In the genomic region with DNA sequence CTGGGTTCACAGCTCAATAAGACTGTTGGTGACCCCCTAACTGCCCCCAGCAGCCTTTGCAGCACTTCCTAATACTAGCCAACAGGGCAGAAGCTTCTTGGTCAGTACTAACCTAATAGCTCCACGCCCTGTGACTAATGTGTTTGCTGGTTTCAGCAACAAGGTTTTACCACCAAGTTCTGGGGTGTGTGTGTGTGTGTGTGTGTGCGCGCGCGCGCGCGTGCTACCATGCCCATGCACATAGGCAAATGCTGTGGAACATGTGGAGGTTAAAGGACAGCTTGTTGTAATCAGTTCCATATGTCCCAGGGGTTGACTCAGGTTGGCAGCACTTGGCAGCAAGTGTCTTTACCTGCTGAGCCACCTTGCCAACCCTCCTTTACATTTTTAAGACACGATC, we compare ENCODE assay signal across 16 mouse cellular contexts.
DNase-seq lines count a peak whose midpoint lies in the region; ATAC-seq and TF ChIP-seq lines count a peak whose summit lies in the region.
"Had no signal": no experiment of that assay in that cellular context is flagged by ENCODE, and none has a peak within 500 bp of the region (broad histone marks: within the 10 kb centered on the region; RNA-seq: fewer than 3 reads in every experiment).

No protein-coding gene starts in this region.

- no peak overlapping the region for H3K4me2 ChIP-seq in forebrain, embryonic 11.5 days (ENCODE audit: low read depth, low read length, severe bottlenecking)
- no peak overlapping the region for H3K4me2 ChIP-seq in hindbrain, embryonic 12.5 days (replicated peaks)
- H3K4me2 ChIP-seq in hindbrain, postnatal 0 days (ENCODE audit: low read depth, low read length), result no peak overlapping the region
- H3K4me2 ChIP-seq in intestine, postnatal 0 days (replicated peaks; ENCODE audit: low read depth), result no peak overlapping the region

- WGBS in forebrain, embryonic 11.5 days, result 95% methylated on average over 9 of the region's 9 CpGs
- WGBS in forebrain, embryonic 10.5 days, result 94% methylated on average over 9 of the region's 9 CpGs
- WGBS in hindbrain, embryonic 12.5 days, result 95% methylated on average over 9 of the region's 9 CpGs
- WGBS in hindbrain, postnatal 0 days, result 95% methylated on average over 9 of the region's 9 CpGs
- 78% methylated on average over 9 of the region's 9 CpGs for WGBS in intestine, postnatal 0 days

- H3K27me3 ChIP-seq in forebrain, embryonic 11.5 days (ENCODE audit: control insufficient read depth, insufficient read depth, low read length), result no peaks in the 10 kb centered on the region
- H3K27me3 ChIP-seq in forebrain, embryonic 10.5 days (ENCODE audit: poor library complexity, severe bottlenecking), result no peaks in the 10 kb centered on the region
- H3K27me3 ChIP-seq in hindbrain, embryonic 12.5 days, result no peaks in the 10 kb centered on the region
- H3K27me3 ChIP-seq in hindbrain, postnatal 0 days (ENCODE audit: insufficient read depth, low read length), result no peaks in the 10 kb centered on the region
- no peaks in the 10 kb centered on the region for H3K27me3 ChIP-seq in intestine, postnatal 0 days (replicated peaks; ENCODE audit: control insufficient read depth, insufficient read depth, low read length)

- TF ChIP-seq CTCF in hindbrain, postnatal 0 days (IDR thresholded peaks at IDR 0.05; ENCODE audit: low read depth), result no peak
- TF ChIP-seq CTCF in intestine, postnatal 0 days (IDR thresholded peaks at IDR 0.05; ENCODE audit: low read depth), result no peak

- H3K27ac ChIP-seq in forebrain, embryonic 11.5 days (ENCODE audit: low read depth, low read length), result no peak overlapping the region
- no peak overlapping the region for H3K27ac ChIP-seq in forebrain, embryonic 10.5 days
- H3K27ac ChIP-seq in hindbrain, embryonic 12.5 days, result peak overlapping the region; percentile 23; the same call in 1 of the 2 replicates
- H3K27ac ChIP-seq in hindbrain, postnatal 0 days, result no peak overlapping the region
- H3K27ac ChIP-seq in intestine, postnatal 0 days (ENCODE audit: low read depth, low read length), result peak overlapping the region; percentile 46; the same call in 1 of the 2 replicates
- H3K27ac ChIP-seq: midbrain, embryonic 10.5 days had no signal

- H3K36me3 ChIP-seq in forebrain, embryonic 11.5 days (ENCODE audit: control insufficient read depth, insufficient read depth, low read length), result no peaks in the 10 kb centered on the region; the same call in 1 of the 2 replicates
- peaks cover 24% of the 10 kb centered on the region for H3K36me3 ChIP-seq in forebrain, embryonic 10.5 days (replicated peaks)
- H3K36me3 ChIP-seq in hindbrain, embryonic 12.5 days, result peaks cover 13% of the 10 kb centered on the region
- H3K36me3 ChIP-seq in hindbrain, postnatal 0 days (ENCODE audit: insufficient read depth, low read length), result peaks cover 21% of the 10 kb centered on the region; the same call in 1 of the 2 replicates
- peaks cover 3% of the 10 kb centered on the region; the same call in 1 of the 2 replicates for H3K36me3 ChIP-seq in intestine, postnatal 0 days (ENCODE audit: control insufficient read depth, insufficient read depth)

- DNase-seq in forebrain, embryonic 11.5 days (ENCODE audit: low spot score), result peak; percentile 49
- DNase-seq in forebrain, embryonic 10.5 days (ENCODE audit: extremely low spot score, low spot score), result no peak
- DNase-seq in hindbrain, postnatal 0 days (ENCODE audit: low spot score), result no peak
- DNase-seq in 416B (ENCODE audit: low read depth), result peak; percentile 61
- no peak for DNase-seq in lung, postnatal 10 days
- DNase-seq in cerebellum, postnatal 36 days, result no peak
- DNase-seq: B cell, adult 2 months; cerebellum, adult 11-12 months; kidney, adult 8-10 months; kidney, postnatal 4 days; lung, postnatal 36 days; thymus, adult 18-20 months had no signal

- no peak overlapping the region for H3K4me3 ChIP-seq in forebrain, embryonic 11.5 days (ENCODE audit: low read depth, low read length)
- no peak overlapping the region for H3K4me3 ChIP-seq in forebrain, embryonic 10.5 days
- no peak overlapping the region for H3K4me3 ChIP-seq in hindbrain, embryonic 12.5 days
- H3K4me3 ChIP-seq in hindbrain, postnatal 0 days (ENCODE audit: low read length), result no peak overlapping the region
- no peak overlapping the region for H3K4me3 ChIP-seq in intestine, postnatal 0 days (ENCODE audit: low read depth, low read length)
- H3K4me3 ChIP-seq: erythroblast, embryonic 14.5 days; midbrain, embryonic 10.5 days had no signal

- ATAC-seq in forebrain, embryonic 11.5 days (replicated peaks; ENCODE audit: low FRiP score), result no peak
- no peak for ATAC-seq in hindbrain, embryonic 12.5 days (ENCODE audit: low FRiP score)
- no peak for ATAC-seq in hindbrain, postnatal 0 days
- ATAC-seq in intestine, postnatal 0 days, result peak; percentile 73

- H3K4me1 ChIP-seq in forebrain, embryonic 11.5 days (replicated peaks; ENCODE audit: control insufficient read depth, insufficient read depth, low read length), result no peaks in the 10 kb centered on the region
- peaks cover 13% of the 10 kb centered on the region for H3K4me1 ChIP-seq in forebrain, embryonic 10.5 days
- H3K4me1 ChIP-seq in hindbrain, embryonic 12.5 days, result no peaks in the 10 kb centered on the region
- no peaks in the 10 kb centered on the region for H3K4me1 ChIP-seq in hindbrain, postnatal 0 days (ENCODE audit: insufficient read depth, low read length)
- no peaks in the 10 kb centered on the region for H3K4me1 ChIP-seq in intestine, postnatal 0 days (replicated peaks; ENCODE audit: control insufficient read depth, insufficient read depth, low read length)
- H3K4me1 ChIP-seq: midbrain, embryonic 10.5 days had no signal

- H3K9ac ChIP-seq in forebrain, embryonic 11.5 days (ENCODE audit: low read length), result no peak overlapping the region
- H3K9ac ChIP-seq in hindbrain, embryonic 12.5 days, result no peak overlapping the region
- H3K9ac ChIP-seq in hindbrain, postnatal 0 days (replicated peaks; ENCODE audit: low read length), result no peak overlapping the region
- no peak overlapping the region for H3K9ac ChIP-seq in intestine, postnatal 0 days (ENCODE audit: low read depth, low read length)

- H3K9me3 ChIP-seq in forebrain, embryonic 11.5 days (ENCODE audit: control insufficient read depth, low read length), result no peaks in the 10 kb centered on the region
- no peaks in the 10 kb centered on the region for H3K9me3 ChIP-seq in forebrain, embryonic 10.5 days
- no peaks in the 10 kb centered on the region for H3K9me3 ChIP-seq in hindbrain, embryonic 12.5 days (replicated peaks)
- no peaks in the 10 kb centered on the region for H3K9me3 ChIP-seq in hindbrain, postnatal 0 days (ENCODE audit: low read length)
- H3K9me3 ChIP-seq in intestine, postnatal 0 days (ENCODE audit: control insufficient read depth), result no peaks in the 10 kb centered on the region
- H3K9me3 ChIP-seq: midbrain, embryonic 10.5 days had no signal

Comparison
In these comparisons a context has a peak if more than half of its experiments do, and no peak if none do; other contexts are left out.
1. DNase-seq: peak in forebrain, embryonic 11.5 days (single experiment) and 416B (single experiment); none in forebrain, embryonic 10.5 days (single experiment), hindbrain, postnatal 0 days (single experiment), lung, postnatal 10 days (single experiment) and cerebellum, postnatal 36 days (0 of 2).
2. H3K27ac ChIP-seq: peak in hindbrain, embryonic 12.5 days (single experiment) and intestine, postnatal 0 days (single experiment); none in forebrain, embryonic 11.5 days (single experiment), forebrain, embryonic 10.5 days (single experiment) and hindbrain, postnatal 0 days (single experiment).